Mouse (Mus musculus) megakaryocyte, embryonic 14.5 days (primary cell): Measurements from ENCODE around the gene Aff2. TPM values are rescaled to one million over a fixed set of nuclear protein-coding genes. Genes with fewer than 3 reads are reported as not detected.

Source experiments
- H3K27me3 ChIP-seq: replicated peaks from 2 replicates; pipeline ENCODE3; 2012; ENCODE audit warnings: inconsistent platforms
- H3K36me3 ChIP-seq: replicated peaks from 2 replicates; pipeline ENCODE3; 2012; ENCODE audit warnings: low read length, inconsistent platforms, mixed read lengths
- H3K4me1 ChIP-seq: 2 replicates; pipeline ENCODE4 v1.6.1; 2012; ENCODE audit warnings: inconsistent platforms
- H3K4me3 ChIP-seq: replicated peaks from 2 replicates; pipeline ENCODE3; 2012; ENCODE audit warnings: moderate library complexity, mild to moderate bottlenecking, inconsistent platforms
- H3K9me3 ChIP-seq: 2 replicates; pipeline ENCODE4 v1.6.1; 2012; ENCODE audit warnings: inconsistent platforms
- FLI1 ChIP-seq: IDR thresholded peaks from 2 replicates; pipeline ENCODE4 v1.6.1; 2012; ENCODE audit warnings: low read length, inconsistent platforms, mixed read lengths
- GATA1 ChIP-seq: IDR thresholded peaks from 3 replicates; pipeline ENCODE4 v1.6.1; 2012; ENCODE audit warnings: mixed read lengths, low read length, inconsistent platforms, borderline replicate concordance
- polyA plus RNA-seq: library from polyadenylated mRNA; stranded (reverse); fragments of >175 nt; gene quantifications from 2 replicates; pipeline ENCODE4 v1.2.3, GENCODE M21; 2012; ENCODE audit warnings: low replicate concordance; ENCODE audit not compliant: insufficient read depth

Gene Aff2
- polyA plus RNA-seq, 1 experiment: not detected

DNA sequence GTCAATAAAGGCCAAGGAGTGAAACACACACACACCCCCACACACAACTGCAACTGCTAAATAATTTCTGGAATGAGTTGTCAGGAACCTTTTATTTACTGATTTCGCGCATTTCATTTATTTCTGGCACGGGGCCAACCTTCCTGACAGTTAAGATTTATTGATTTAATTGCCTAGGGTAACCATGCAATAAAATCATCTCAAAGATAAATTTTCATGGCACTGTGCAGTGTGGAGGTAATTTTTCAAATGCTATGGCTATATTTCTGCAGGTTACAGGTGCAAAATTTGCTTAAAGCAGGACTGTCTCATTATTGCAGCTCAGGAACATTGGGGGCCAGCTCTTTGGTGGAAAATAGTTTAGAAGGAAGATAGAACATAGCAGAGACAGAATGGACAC is 531.6 kb downstream of the Aff2 start:
- TF ChIP-seq FLI1 (no peak), GATA1 (no peak)
- Histone ChIP-seq H3K4me1 (no peaks in the 10 kb centered on the region), H3K9me3 (no peaks in the 10 kb centered on the region), H3K27me3 (peaks cover 2% of the 10 kb centered on the region), H3K4me3 (no peak overlapping the region), H3K36me3 (no peaks in the 10 kb centered on the region)
